ENCODE assay signal across 32 mouse cellular contexts in genomic region chr6:92860285-92860912, GRCm38 (mm10). TPM values are rescaled to one million over a fixed set of nuclear protein-coding genes. Genes with fewer than 3 reads are reported as not detected.
DNase-seq lines count a peak whose midpoint lies in the region; ATAC-seq and TF ChIP-seq lines count a peak whose summit lies in the region.
"Had no signal": no experiment of that assay in that cellular context is flagged by ENCODE, and none has a peak within 500 bp of the region (broad histone marks: within the 10 kb centered on the region; RNA-seq: fewer than 3 reads in every experiment).

No protein-coding gene starts in this region.

- DNase-seq in gastrocnemius, adult 2 months = no peak
- DNase-seq in gastrocnemius, postnatal 14 days = no peak
- DNase-seq in heart, postnatal 10 days = no peak
- no peak for DNase-seq in kidney, adult 8-10 months
- no peak for DNase-seq in midbrain, embryonic 10.5 days (ENCODE audit: low spot score)
- DNase-seq: adrenal gland, postnatal 10 days; cerebellum, adult 8-10 months; cerebellum, postnatal 36 days; embryo, embryonic 11 days; gastrocnemius, postnatal 10 days; heart, adult 2 months; layer of hippocampus, adult 9-11 months; liver, embryonic 13.5 days; retina, postnatal 1 day; right cerebral cortex, postnatal 25 days; spleen, adult 18-20 months; thymus, adult 18-20 months; thymus, postnatal 4 days had no signal

- ATAC-seq in heart, embryonic 16.5 days (replicated peaks; ENCODE audit: extremely low read depth, insufficient read depth, low FRiP score) = no peak
- ATAC-seq in kidney, embryonic 14.5 days (ENCODE audit: low FRiP score, low TSS enrichment) = no peak
- ATAC-seq: forebrain, embryonic 14.5 days; hindbrain, postnatal 0 days; midbrain, embryonic 16.5 days had no signal

- WGBS in heart, embryonic 16.5 days = 37% methylated on average over 5 of the region's 5 CpGs
- 71% methylated on average over 5 of the region's 5 CpGs for WGBS in kidney, embryonic 14.5 days
- WGBS in midbrain, embryonic 10.5 days = 80% methylated on average over 5 of the region's 5 CpGs

- peaks cover 19% of the 10 kb centered on the region; the same call in 1 of the 2 replicates for H3K36me3 ChIP-seq in heart, embryonic 16.5 days (ENCODE audit: control insufficient read depth, insufficient read depth)
- H3K36me3 ChIP-seq in kidney, embryonic 14.5 days (ENCODE audit: control insufficient read depth, insufficient read depth, low read length) = peaks cover 58% of the 10 kb centered on the region
- no peaks in the 10 kb centered on the region; the same call in 1 of the 2 replicates for H3K36me3 ChIP-seq in midbrain, embryonic 10.5 days
- H3K36me3 ChIP-seq: embryonic facial prominence, embryonic 15.5 days; liver, embryonic 13.5 days; neural tube, embryonic 13.5 days had no signal

- H3K9me3 ChIP-seq in heart, embryonic 16.5 days (replicated peaks; ENCODE audit: control insufficient read depth, low read length) = no peaks in the 10 kb centered on the region
- no peaks in the 10 kb centered on the region for H3K9me3 ChIP-seq in kidney, embryonic 14.5 days (ENCODE audit: control insufficient read depth, low read length)
- no peaks in the 10 kb centered on the region for H3K9me3 ChIP-seq in midbrain, embryonic 10.5 days (replicated peaks)
- H3K9me3 ChIP-seq: embryonic facial prominence, embryonic 15.5 days; liver, embryonic 13.5 days; lung, embryonic 15.5 days; neural tube, embryonic 13.5 days had no signal

- H3K4me3 ChIP-seq in gastrocnemius, adult 2 months = no peak overlapping the region
- H3K4me3 ChIP-seq in heart, embryonic 16.5 days (ENCODE audit: low read length) = no peak overlapping the region
- no peak overlapping the region for H3K4me3 ChIP-seq in kidney, embryonic 14.5 days (ENCODE audit: low read length)
- no peak overlapping the region for H3K4me3 ChIP-seq in brown adipose tissue, adult 24 weeks (ENCODE audit: insufficient read depth, low read depth, low read length)
- H3K4me3 ChIP-seq in midbrain, embryonic 10.5 days = no peak overlapping the region
- H3K4me3 ChIP-seq: embryonic facial prominence, embryonic 15.5 days; heart, adult 2 months; left cerebral cortex, adult 2 months; liver, embryonic 13.5 days; lung, embryonic 15.5 days; myocyte; neural tube, embryonic 13.5 days had no signal

- no peak overlapping the region for H3K4me2 ChIP-seq in heart, embryonic 16.5 days (ENCODE audit: low read depth, low read length)
- no peak overlapping the region for H3K4me2 ChIP-seq in kidney, embryonic 14.5 days (replicated peaks; ENCODE audit: low read depth, low read length)
- H3K4me2 ChIP-seq: embryonic facial prominence, embryonic 15.5 days; liver, embryonic 13.5 days; lung, embryonic 15.5 days; neural tube, embryonic 13.5 days had no signal

- H3K4me1 ChIP-seq in heart, embryonic 16.5 days (ENCODE audit: control insufficient read depth, insufficient read depth, low read length) = peaks cover 17% of the 10 kb centered on the region
- peaks cover 8% of the 10 kb centered on the region; the same call in 1 of the 2 replicates for H3K4me1 ChIP-seq in kidney, embryonic 14.5 days (ENCODE audit: control insufficient read depth, insufficient read depth, low read length)
- peaks cover 10% of the 10 kb centered on the region; the same call in 1 of the 2 replicates for H3K4me1 ChIP-seq in brown adipose tissue, adult 24 weeks (ENCODE audit: control insufficient read depth, insufficient read depth, insufficient read length, low read length)
- H3K4me1 ChIP-seq in midbrain, embryonic 10.5 days = no peaks in the 10 kb centered on the region
- H3K4me1 ChIP-seq: embryonic facial prominence, embryonic 15.5 days; liver, embryonic 13.5 days; neural tube, embryonic 13.5 days had no signal

- TF ChIP-seq CTCF in gastrocnemius, adult 2 months (IDR thresholded peaks at IDR 0.05) = no peak

- intact Hi-C loops in gastrocnemius, adult 2 months (cut with DNase I) = no loop called here
- intact Hi-C loops in gastrocnemius, postnatal 14 days (cut with DNase I; ENCODE audit: low total_unique reads) = no loop called here
- intact Hi-C loops in heart, postnatal 10 days (cut with DNase I) = no loop called here

- no peak overlapping the region for H3K9ac ChIP-seq in heart, embryonic 16.5 days (ENCODE audit: low read length)
- H3K9ac ChIP-seq in kidney, embryonic 14.5 days (ENCODE audit: low read depth, low read length) = no peak overlapping the region
- H3K9ac ChIP-seq: embryonic facial prominence, embryonic 15.5 days; liver, embryonic 13.5 days; lung, embryonic 15.5 days; neural tube, embryonic 13.5 days had no signal

- H3K27me3 ChIP-seq in heart, embryonic 16.5 days (ENCODE audit: control insufficient read depth, insufficient read depth, low read length) = no peaks in the 10 kb centered on the region
- no peaks in the 10 kb centered on the region for H3K27me3 ChIP-seq in kidney, embryonic 14.5 days (ENCODE audit: control insufficient read depth, insufficient read depth, low read length)
- no peaks in the 10 kb centered on the region for H3K27me3 ChIP-seq in midbrain, embryonic 10.5 days (ENCODE audit: low read depth, poor library complexity, severe bottlenecking)
- H3K27me3 ChIP-seq: embryonic facial prominence, embryonic 15.5 days; liver, embryonic 13.5 days; lung, embryonic 15.5 days; neural tube, embryonic 13.5 days had no signal

- 0 out of 2 replicates have a peak overlapping the region, but pooled peaks have one; percentile 21 for H3K27ac ChIP-seq in gastrocnemius, adult 2 months
- H3K27ac ChIP-seq in heart, embryonic 16.5 days (ENCODE audit: low read length) = peak overlapping the region; percentile 48; the same call in 1 of the 2 replicates
- H3K27ac ChIP-seq in kidney, embryonic 14.5 days (ENCODE audit: low read depth, low read length) = peak overlapping the region; percentile 42; the same call in 1 of the 2 replicates
- peak overlapping the region; percentile 23; the same call in 1 of the 2 replicates for H3K27ac ChIP-seq in brown adipose tissue, adult 24 weeks (replicated peaks; ENCODE audit: low read depth, low read length)
- H3K27ac ChIP-seq in midbrain, embryonic 10.5 days (replicated peaks) = no peak overlapping the region
- H3K27ac ChIP-seq: embryonic facial prominence, embryonic 15.5 days; heart, adult 2 months; hindbrain, postnatal 0 days; left cerebral cortex, adult 2 months; liver, embryonic 13.5 days; lung, embryonic 15.5 days; macrophage; neural tube, embryonic 13.5 days had no signal

RNA-seq across cellular contexts. Expression of gene Gm15737, which starts 8.8 kb away (rescaled TPM):
- total RNA-seq in gastrocnemius, adult 2 months (2021) = under 1 TPM; 0.50 to 0.51 TPM
- under 1 TPM; 0.64 to 0.80 TPM for total RNA-seq in gastrocnemius, postnatal 14 days (2021)
- 0.31 and 0.34 TPM in 2 replicates for polyA plus RNA-seq in heart, embryonic 16.5 days (2015; fragmentation: Nextera tagmentation; extraction: Ambion mirVana)
- total RNA-seq in heart, postnatal 10 days (2021) = under 1 TPM; 0.07 to 0.36 TPM
- polyA plus RNA-seq in kidney, embryonic 14.5 days (2014; fragmentation: Nextera tagmentation; extraction: Ambion mirVana) = 0.26 and 0.27 TPM in 2 replicates
- polyA plus RNA-seq in brown adipose tissue, adult 24 weeks (2012; ENCODE audit: insufficient read depth, insufficient read length, missing spikeins) = not detected in 2 replicates
- polyA plus RNA-seq in midbrain, embryonic 10.5 days (2016; fragmentation: Nextera tagmentation; extraction: Ambion mirVana) = not detected in 2 replicates
- total RNA-seq: adrenal gland, postnatal 10 days; hindbrain, postnatal 0 days; left cerebral cortex, adult 2 months; left cerebral cortex, postnatal 36 days had no signal
- polyA plus RNA-seq: forebrain, embryonic 14.5 days; hindbrain, embryonic 11.5 days; hindbrain, postnatal 0 days; liver, embryonic 13.5 days; macrophage; midbrain, embryonic 16.5 days; myocyte; neural tube, embryonic 13.5 days had no signal

RNA-seq across cellular contexts. Expression of gene A730049H05Rik, which starts 44.1 kb away (rescaled TPM):
- total RNA-seq in gastrocnemius, adult 2 months (2021) = under 1 TPM in 1 of 2 experiments, not detected in 1; 0.11 TPM
- not detected for total RNA-seq in gastrocnemius, postnatal 14 days (2021)
- 2.3 and 2.5 TPM in 2 replicates for polyA plus RNA-seq in heart, embryonic 16.5 days (2015; fragmentation: Nextera tagmentation; extraction: Ambion mirVana)
- total RNA-seq in heart, postnatal 10 days (2021) = under 1 TPM in 1 of 2 experiments, not detected in 1; 0.38 TPM
- 1.2 and 1.6 TPM in 2 replicates for polyA plus RNA-seq in kidney, embryonic 14.5 days (2014; fragmentation: Nextera tagmentation; extraction: Ambion mirVana)
- not detected in 2 replicates for polyA plus RNA-seq in brown adipose tissue, adult 24 weeks (2012; ENCODE audit: insufficient read depth, insufficient read length, missing spikeins)
- polyA plus RNA-seq in midbrain, embryonic 10.5 days (2016; fragmentation: Nextera tagmentation; extraction: Ambion mirVana) = 0.68 and 1.5 TPM in 2 replicates
- total RNA-seq: left cerebral cortex, postnatal 36 days had no signal
- polyA plus RNA-seq: forebrain, embryonic 14.5 days; heart, adult 2 months; macrophage had no signal
